Mouse (Mus musculus): ENCODE data around the gene Prpf19.

DNA sequence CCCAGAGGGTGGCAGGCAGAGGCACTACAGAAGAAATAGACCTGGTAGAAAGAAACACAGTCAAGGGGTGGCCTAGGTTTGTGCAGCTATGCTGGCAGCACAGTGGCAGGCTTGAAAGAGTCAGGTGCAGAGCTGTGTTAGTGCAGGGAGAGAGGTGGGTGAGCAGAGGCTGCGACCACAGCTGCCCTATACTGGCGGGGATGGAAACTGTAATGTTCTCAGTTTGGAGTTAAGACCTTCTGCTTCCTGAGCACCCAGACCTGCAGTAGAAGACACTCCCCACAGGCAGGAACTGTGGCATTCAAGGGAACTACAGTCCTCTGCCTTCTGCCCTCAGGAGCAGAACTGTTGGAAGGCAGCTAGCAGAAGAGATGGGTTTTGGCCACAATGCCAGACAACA, 19.8 kb downstream of the Prpf19 start:
- TF ChIP-seq POLR2A (IDR thresholded peaks at IDR 0.05; ENCODE audit: borderline replicate concordance, extremely low read depth, low read depth, low read length) = no peak
- no peak for TF ChIP-seq CTCF (IDR thresholded peaks at IDR 0.05; ENCODE audit: insufficient read depth, low read length)
